Mouse (Mus musculus) retina, embryonic 14.5 days (tissue): ENCODE results near the gene Sri.

Experiments
- DNase-seq: peaks from one replicate; pipeline ENCODE4 v3.0.0-alpha.2; 2015; ENCODE audit warnings: low spot score

The Sri gene

GRCm38 (mm10) chr5:8111691-8112090, 65.8 kb downstream of the Sri start:
- DNase-seq = no peak

DNA sequence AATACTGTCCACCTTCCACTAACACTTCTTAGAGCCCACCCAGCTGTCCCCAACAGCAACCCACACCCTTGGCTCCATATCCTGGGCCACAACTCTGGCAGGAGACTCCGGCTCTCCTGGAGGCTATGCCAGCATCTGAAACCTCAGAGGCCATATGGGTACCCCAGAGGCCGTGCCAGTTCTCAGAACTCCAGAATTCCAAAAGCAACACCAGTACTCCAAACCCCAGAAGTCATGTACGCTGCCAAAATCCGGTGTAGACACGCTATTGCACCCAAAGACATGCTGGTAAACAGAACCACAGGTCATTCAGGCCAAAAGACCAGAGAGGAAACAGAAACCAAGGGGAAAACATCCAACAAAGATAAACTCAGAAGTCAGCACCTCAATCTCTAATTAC, 66.4 kb downstream of the Sri start:
- DNase-seq = no peak

- no peak for DNase-seq
Measured at GRCm38 (mm10) chr5:8116561-8117168, 70.8 kb downstream of the Sri start.
